Mouse (Mus musculus) macrophage (primary cell): ENCODE data around the gene Tpsab1. TPM values are rescaled to one million over a fixed set of nuclear protein-coding genes. Genes with fewer than 3 reads are reported as not detected.

Experiments used
- H3K27ac ChIP-seq: fragments of 350-480 bp; formaldehyde crosslinking; 2 replicates; pipeline ENCODE4 v1.9.0; 2021
- H3K36me3 ChIP-seq: fragments of 350-480 bp; formaldehyde crosslinking; 2 replicates; pipeline ENCODE4 v1.9.0; 2021; ENCODE audit errors: inconsistent target
- H3K4me3 ChIP-seq: fragments of 350-480 bp; formaldehyde crosslinking; 2 replicates; pipeline ENCODE4 v1.9.0; 2021; ENCODE audit errors: inconsistent target
- H3K79me2 ChIP-seq: fragments of 350-480 bp; formaldehyde crosslinking; 2 replicates; pipeline ENCODE4 v1.9.0; 2021; ENCODE audit errors: inconsistent target
- WGBS: methylation state at CpG from one replicate; pipeline ENCODE4 v1.1.7; 2026; ENCODE audit warnings: inconsistent platforms; ENCODE audit not compliant: missing documents; 5-methylcytosine and 5-hydroxymethylcytosine counted together
- polyA plus RNA-seq: library from polyadenylated mRNA; stranded (reverse); fragments of 250-400 nt; gene quantifications from 3 replicates; pipeline ENCODE4 v1.2.4, GENCODE M21; 2018; ENCODE audit warnings: inconsistent platforms

Tpsab1 gene
- polyA plus RNA-seq, 1 experiment from 2014 or later = not detected

DNA sequence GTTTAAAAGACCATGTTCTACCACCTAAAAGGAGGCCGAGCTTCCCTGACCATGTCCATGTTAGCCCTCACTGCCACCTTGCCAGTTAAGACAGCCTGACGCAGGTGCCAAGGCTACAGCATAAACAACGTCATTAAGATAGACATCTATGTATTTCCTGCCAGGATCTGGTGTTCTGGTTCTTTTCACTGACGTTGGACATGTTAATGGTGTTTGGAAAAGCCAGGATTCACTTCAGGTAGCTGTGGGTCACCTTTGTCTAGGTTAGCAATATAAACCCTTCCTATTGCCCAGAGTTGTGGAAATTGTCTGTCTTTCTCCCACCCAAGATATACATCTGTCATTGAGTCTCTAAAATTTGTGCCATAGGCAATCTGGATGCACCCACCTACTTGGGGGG lies 37.0 kb downstream of the Tpsab1 start, which contains the start of gene Prss28:
Gene Prss28 (plus strand): TSS at position 301 of the 400 bp plus-strand sequence.
- H3K79me2 ChIP-seq = no peaks in the 10 kb centered on the region

DNA sequence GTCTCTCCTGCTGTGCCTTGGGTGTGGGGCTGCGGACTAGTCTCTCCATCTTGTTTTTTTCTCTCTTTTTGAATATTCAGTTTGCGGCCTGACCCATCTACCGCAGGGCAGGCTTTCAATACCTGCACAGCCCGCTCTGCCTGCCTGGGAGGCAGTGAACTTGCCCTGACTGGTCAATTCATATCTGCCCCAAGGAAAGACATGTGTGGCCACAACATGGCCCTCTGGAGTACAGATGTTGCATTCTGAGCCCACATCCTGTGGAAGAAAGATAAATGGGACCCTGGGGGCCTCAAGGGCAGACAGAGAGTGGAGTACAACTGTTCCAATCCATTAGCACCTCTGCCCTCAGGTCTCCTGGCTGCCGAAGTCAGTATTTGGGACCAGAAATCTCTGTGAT lies 47.3 kb downstream of the Tpsab1 start, which contains the start of gene Prss34:
Gene Prss34 (plus strand): TSS at position 301 of the 400 bp plus-strand sequence.
- 90% methylated on average over 5 of the region's 5 CpGs for WGBS
- Histone ChIP-seq H3K36me3 (no peaks in the 10 kb centered on the region), H3K79me2 (no peaks in the 10 kb centered on the region), H3K4me3 (no peak within 1 kb of the TSS), H3K27ac (no peak within 1 kb of the TSS)

More for the DNA sequence above, 37.0 kb downstream of the Tpsab1 start, which contains the start of gene Prss28:
- H3K27ac ChIP-seq = no peak within 1 kb of the TSS
- H3K4me3 ChIP-seq = no peak within 1 kb of the TSS
- no peaks in the 10 kb centered on the region for H3K36me3 ChIP-seq
- WGBS = 56% methylated on average over 4 of the region's 4 CpGs

DNA sequence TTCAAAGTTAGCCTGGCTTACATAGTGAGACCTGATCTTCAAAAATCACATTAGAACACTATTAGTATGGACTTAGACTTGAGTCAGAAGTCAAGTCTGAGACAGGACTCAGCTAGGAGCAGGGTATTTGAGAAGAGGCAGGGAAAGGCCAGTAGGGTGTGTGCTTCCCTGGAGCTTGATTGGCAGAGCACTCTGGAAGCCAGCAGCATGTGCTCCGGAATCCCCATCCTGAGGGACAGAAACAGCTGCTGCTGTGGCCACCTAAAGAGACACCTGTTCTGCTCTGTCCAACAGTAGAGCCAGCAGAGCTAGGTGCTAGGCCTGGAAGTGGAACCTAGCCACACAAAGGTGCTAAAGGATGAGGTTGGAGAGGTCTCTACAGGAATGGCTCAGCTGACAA lies 51.3 kb downstream of the Tpsab1 start:
- H3K79me2 ChIP-seq = no peaks in the 10 kb centered on the region
- H3K4me3 ChIP-seq = no peak overlapping the region
- no peak overlapping the region for H3K27ac ChIP-seq
- WGBS = 74% methylated on average over 1 of the region's 1 CpGs
- H3K36me3 ChIP-seq = no peaks in the 10 kb centered on the region

DNA sequence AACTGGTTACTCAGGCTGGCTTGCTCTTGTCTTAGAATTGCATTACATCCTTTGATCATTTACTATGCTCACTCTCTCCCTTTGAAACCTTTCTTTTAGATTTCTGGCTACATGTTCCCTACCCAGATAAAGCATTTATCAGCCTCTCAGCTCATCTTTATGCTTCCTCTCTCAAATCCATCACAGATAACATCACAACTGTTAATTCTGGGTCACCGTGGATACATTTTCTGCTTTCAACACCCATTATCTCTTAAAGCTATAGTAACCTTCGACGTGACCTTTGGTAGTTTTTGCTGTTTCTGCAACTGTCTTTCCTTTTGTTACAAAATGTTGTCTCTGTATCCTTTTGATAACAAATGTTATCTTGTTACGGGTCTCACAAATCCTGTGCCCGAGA lies 51.9 kb downstream of the Tpsab1 start:
- WGBS = 77% methylated on average over 5 of the region's 5 CpGs
- Histone ChIP-seq H3K4me3 (no peak overlapping the region), H3K36me3 (no peaks in the 10 kb centered on the region), H3K27ac (no peak overlapping the region), H3K79me2 (no peaks in the 10 kb centered on the region)

Other genes with a start within 250 kb of the Tpsab1 start
- gene Telo2, start 229.6 kb downstream of the Tpsab1 start, polyA plus RNA-seq = 3.5 to 12.8 TPM (median 7.7 TPM) in 3 replicates
- gene Ptx4, start 224.8 kb downstream of the Tpsab1 start, polyA plus RNA-seq = not detected in 3 replicates
- gene Clcn7, start 212.2 kb downstream of the Tpsab1 start, polyA plus RNA-seq = 98.1 to 170 TPM (median 98.2 TPM) in 3 replicates
- not detected in 3 replicates for gene Ccdc154, start 183.1 kb downstream of the Tpsab1 start, polyA plus RNA-seq
- gene Gm38655, start 170.1 kb downstream of the Tpsab1 start, polyA plus RNA-seq = not detected in 3 replicates
- 3.5 to 10.5 TPM (median 6.5 TPM) in 3 replicates for gene BC003965, start 161.0 kb downstream of the Tpsab1 start, polyA plus RNA-seq
- 2.4 to 4.9 TPM (median 3.0 TPM) in 3 replicates for gene Unkl, start 157.2 kb downstream of the Tpsab1 start, polyA plus RNA-seq
- 31.8 to 33.6 TPM (median 33.3 TPM) in 3 replicates for gene Gnptg, start 105.4 kb downstream of the Tpsab1 start, polyA plus RNA-seq
- 9.3 to 15.0 TPM (median 12.1 TPM) in 3 replicates for gene Tsr3, start 105.4 kb downstream of the Tpsab1 start, polyA plus RNA-seq
- gene Baiap3, start 89.2 kb downstream of the Tpsab1 start, polyA plus RNA-seq = not detected in 3 replicates
- 267 to 362 TPM (median 356 TPM) in 3 replicates for gene Ube2i, start 70.9 kb downstream of the Tpsab1 start, polyA plus RNA-seq
- 0.36 to 0.90 TPM in 2 of 3 replicates, not detected in the other for gene Prss34, start 47.2 kb downstream of the Tpsab1 start, polyA plus RNA-seq
- gene Prss28, start 36.9 kb downstream of the Tpsab1 start, polyA plus RNA-seq = not detected in 3 replicates
- not detected in 3 replicates for gene Prss29, start 26.9 kb downstream of the Tpsab1 start, polyA plus RNA-seq
- not detected in 3 replicates for gene Tpsb2, start 20.7 kb upstream of the Tpsab1 start, polyA plus RNA-seq
- gene Tpsg1, start 23.7 kb upstream of the Tpsab1 start, polyA plus RNA-seq = not detected in 3 replicates
- gene Cacna1h, start 88.2 kb upstream of the Tpsab1 start, polyA plus RNA-seq = not detected in 3 replicates
- gene Tekt4, start 109.1 kb upstream of the Tpsab1 start, polyA plus RNA-seq = not detected in 3 replicates
- gene Sstr5, start 151.7 kb upstream of the Tpsab1 start, polyA plus RNA-seq = not detected in 3 replicates
- gene Sox8, start 225.1 kb upstream of the Tpsab1 start, polyA plus RNA-seq = not detected in 3 replicates
- gene Lmf1, start 233.5 kb upstream of the Tpsab1 start, polyA plus RNA-seq = 13.4 to 17.2 TPM (median 16.4 TPM) in 3 replicates